Mouse (Mus musculus) G1E (cell line): ENCODE results near the gene Btd.

ENCODE experiments used
- CTCF ChIP-seq: IDR thresholded peaks from 2 replicates; pipeline ENCODE4 v1.5.1; 2012; ENCODE audit warnings: low read depth, low read length, inconsistent platforms, mixed read lengths
- GATA1 ChIP-seq: IDR thresholded peaks from 2 replicates; pipeline ENCODE4 v1.6.1; 2012; ENCODE audit warnings: borderline replicate concordance, low read length, inconsistent platforms, mixed read lengths
- TAL1 ChIP-seq: conservative IDR thresholded peaks from 2 replicates; pipeline ENCODE4 v1.6.1; 2012; ENCODE audit warnings: low read depth, low read length, inconsistent platforms, mixed read lengths

GRCm38 (mm10) chr14:31620591-31621223, 20.1 kb upstream of the Btd start:
- TF ChIP-seq CTCF: no peak
- no peak for TF ChIP-seq GATA1
- no peak for TF ChIP-seq TAL1
